7 mouse cellular contexts compared by ENCODE assay signal in the genomic region with DNA sequence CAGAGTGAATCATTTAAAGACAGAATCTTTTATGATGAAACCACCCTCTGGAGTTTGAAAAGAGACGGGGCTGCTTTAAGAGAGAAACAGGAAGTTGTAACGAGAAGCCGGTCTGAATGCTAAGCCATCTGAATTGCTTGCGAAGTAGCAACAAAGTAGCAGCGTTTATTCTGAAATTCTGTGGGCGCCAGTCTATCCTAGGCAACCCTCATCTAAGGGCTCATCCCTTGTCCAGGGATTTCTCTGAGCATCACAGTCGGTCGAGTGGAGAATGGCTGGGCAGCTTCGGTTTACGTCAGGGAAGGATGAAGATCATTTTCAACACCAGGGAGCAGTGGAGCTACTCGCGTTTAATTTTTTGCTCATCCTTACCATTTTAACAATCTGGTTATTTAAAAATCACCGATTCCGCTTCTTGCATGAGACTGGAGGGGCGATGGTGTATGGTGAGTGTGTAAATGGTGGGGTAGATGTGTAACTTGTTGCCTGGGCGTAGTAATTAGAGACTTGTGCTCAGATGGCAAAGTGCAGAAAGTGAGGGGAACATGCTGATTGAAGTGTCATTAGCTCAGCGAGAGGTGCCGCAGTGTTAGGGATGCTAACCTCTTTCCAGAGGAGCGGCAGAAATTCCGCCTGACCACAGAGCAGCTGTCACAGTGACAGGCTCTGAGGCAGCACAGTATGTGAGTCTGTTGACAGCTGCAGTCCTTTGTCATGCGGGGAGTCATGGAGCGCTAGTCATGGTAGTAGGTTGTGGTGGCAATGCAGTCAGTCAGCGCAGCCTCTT. TPM values are rescaled to one million over a fixed set of nuclear protein-coding genes. Genes with fewer than 3 reads are reported as not detected.
DNase-seq lines count a peak whose midpoint lies in the region; ATAC-seq and TF ChIP-seq lines count a peak whose summit lies in the region.

TSS of gene Slc9a9 (plus strand) at position 119 of the 787 bp plus-strand sequence.

- intact Hi-C loops in left cerebral cortex, adult 2 months (cut with DNase I), result loop anchor here (5.0 kb wide), 1 partner anchor 133 kb away; the partner anchor contains the start of gene 1190002N15Rik

- H3K27me3 ChIP-seq in hindbrain, embryonic 13.5 days, result peaks cover 3% of the 10 kb centered on the region; the same call in 1 of the 2 replicates

- H3K36me3 ChIP-seq in hindbrain, embryonic 13.5 days, result no peaks in the 10 kb centered on the region

- H3K4me1 ChIP-seq in hindbrain, embryonic 13.5 days (replicated peaks), result peaks cover 17% of the 10 kb centered on the region; the same call in 1 of the 2 replicates

- peak; percentile 92 for ATAC-seq in hindbrain, embryonic 13.5 days (ENCODE audit: low FRiP score)

- TF ChIP-seq CTCF in left cerebral cortex, adult 2 months (IDR thresholded peaks at IDR 0.05), result peak; percentile 4

- WGBS in hindbrain, embryonic 13.5 days, result 2% methylated on average over 23 of the region's 23 CpGs

- H3K4me2 ChIP-seq in hindbrain, embryonic 13.5 days, result peak within 1 kb of the TSS; percentile 77

- peak within 1 kb of the TSS; percentile 69 for H3K9ac ChIP-seq in hindbrain, embryonic 13.5 days

- DNase-seq in T-cell, adult 2 months (ENCODE audit: low spot score), result peak; percentile 50
- peak; percentile 43 for DNase-seq in cerebellum, adult 8-10 months
- peak; percentile 28 for DNase-seq in forelimb bud, embryonic 11.5 days (ENCODE audit: low read depth, low spot score)
- peak; percentile 35 to 55 for DNase-seq in left cerebral cortex, adult 2 months (ENCODE audit: extremely low spot score in 1 of 2, low spot score in 2 of 2)
- DNase-seq in lung, postnatal 4 days, result peak; percentile 17 to 26
- DNase-seq in right cerebral cortex, postnatal 10 days (ENCODE audit: low spot score in 2 of 2), result peak; percentile 48 to 60

- no peaks in the 10 kb centered on the region for H3K9me3 ChIP-seq in hindbrain, embryonic 13.5 days

- H3K4me3 ChIP-seq in hindbrain, embryonic 13.5 days, result peak within 1 kb of the TSS; percentile 51
- H3K4me3 ChIP-seq in left cerebral cortex, adult 2 months, result peak within 1 kb of the TSS; percentile 78

- H3K27ac ChIP-seq in hindbrain, embryonic 13.5 days, result peak within 1 kb of the TSS; percentile 45; the same call in 1 of the 2 replicates
- H3K27ac ChIP-seq in left cerebral cortex, adult 2 months, result peak within 1 kb of the TSS; percentile 79

RNA-seq across cellular contexts. Expression of gene Slc9a9, which starts in this region (rescaled TPM):
- polyA plus RNA-seq in hindbrain, embryonic 13.5 days (2015; fragmentation: Nextera tagmentation; extraction: Ambion mirVana), result 5.6 and 6.0 TPM in 2 replicates
- 10 to 100 TPM; 23.1 to 23.7 TPM for total RNA-seq in left cerebral cortex, adult 2 months (2021)

Comparison
In these comparisons a context has a peak if more than half of its experiments do, and no peak if none do; other contexts are left out.
1. Peak in every context shown above with its lines: DNase-seq, ATAC-seq, H3K4me3 ChIP-seq and H3K27ac ChIP-seq.